Mouse (Mus musculus) midbrain, embryonic 14.5 days (tissue): ENCODE measurements around the gene Lrrc73. TPM values are rescaled to one million over a fixed set of nuclear protein-coding genes. Genes with fewer than 3 reads are reported as not detected.
A peak's percentile ranks its signal among the peaks of the same experiment; 100 is the strongest.

Experiments used
- ATAC-seq: fragments of 200-750 bp; cut with Nextera tagmentation; 2 replicates; pipeline ENCODE4 v1.8.0; 2017; ENCODE audit warnings: moderate number of reproducible peaks, moderate library complexity; ENCODE audit not compliant: low FRiP score, low TSS enrichment
- DNase-seq: peaks from one replicate; pipeline ENCODE4 v3.0.0-alpha.2; 2015
- H3K27ac ChIP-seq: fragments of 300-500 bp; sonication (generic); replicated peaks from 2 replicates; pipeline ENCODE4 v1.5.1; 2014; ENCODE audit warnings: mild to moderate bottlenecking, low read depth, low read length, moderate library complexity
- H3K27me3 ChIP-seq: fragments of 300-500 bp; sonication (generic); 2 replicates; pipeline ENCODE4 v1.6.1; 2014; ENCODE audit warnings: low read length, control low read depth, mixed read lengths; ENCODE audit not compliant: control insufficient read depth, insufficient read depth
- H3K36me3 ChIP-seq: fragments of 300-500 bp; sonication (generic); 2 replicates; pipeline ENCODE4 v1.6.1; 2014; ENCODE audit warnings: low read length, control low read depth; ENCODE audit not compliant: control insufficient read depth, insufficient read depth
- H3K4me1 ChIP-seq: fragments of 300-500 bp; sonication (generic); 2 replicates; pipeline ENCODE4 v1.6.1; 2014; ENCODE audit warnings: mild to moderate bottlenecking, antibody characterized with exemption, low read length, control low read depth; ENCODE audit not compliant: control insufficient read depth, insufficient read depth
- H3K4me2 ChIP-seq: fragments of 300-500 bp; sonication (generic); 2 replicates; pipeline ENCODE4 v1.6.1; 2014; ENCODE audit warnings: mild to moderate bottlenecking, low read length, moderate library complexity
- H3K4me3 ChIP-seq: fragments of 300-500 bp; sonication (generic); replicated peaks from 2 replicates; pipeline ENCODE4 v1.5.1; 2014; ENCODE audit warnings: low read depth, low read length
- H3K9ac ChIP-seq: fragments of 300-500 bp; sonication (generic); replicated peaks from 2 replicates; pipeline ENCODE4 v1.6.1; 2014; ENCODE audit warnings: mild to moderate bottlenecking, low read length, moderate library complexity
- H3K9me3 ChIP-seq: fragments of 300-500 bp; sonication (generic); 2 replicates; pipeline ENCODE4 v1.6.1; 2016; ENCODE audit warnings: low read length, control low read depth, mixed read lengths; ENCODE audit not compliant: control insufficient read depth
- WGBS: fragments of 180-500 bp; shearing (Covaris S2); extraction: QIAGEN DNeasy Blood & Tissue Kit; methylation state at CpG from one replicate; pipeline ENCODE4 v1.1.7; 2014; 5-methylcytosine and 5-hydroxymethylcytosine counted together
- polyA plus RNA-seq: library from polyadenylated mRNA; unstranded; fragments of >200 nt; fragmentation: Nextera tagmentation; extraction: Ambion mirVana; gene quantifications from 2 replicates; pipeline ENCODE4 v1.2.1, GENCODE M21; 2014

Gene Lrrc73
- polyA plus RNA-seq, 1 experiment from 2014 or later = 12.0 TPM

- 85% methylated on average over 11 of the region's 11 CpGs for WGBS
- Histone ChIP-seq H3K27me3 (no peaks in the 10 kb centered on the region), H3K4me3 (no peak overlapping the region), H3K4me1 (no peaks in the 10 kb centered on the region; the same call in 1 of the 2 replicates), H3K4me2 (no peak overlapping the region), H3K9me3 (no peaks in the 10 kb centered on the region), H3K9ac (no peak overlapping the region), H3K27ac (no peak overlapping the region), H3K36me3 (peaks cover 94% of the 10 kb centered on the region)
- DNase-seq = no peak
- ATAC-seq = no peak
These were observed 11.9 kb upstream of the Lrrc73 start for GRCm38 (mm10) chr17:46241471-46241870.

- no peaks in the 10 kb centered on the region for H3K9me3 ChIP-seq
- no peak overlapping the region for H3K4me3 ChIP-seq
- ATAC-seq (no peak), DNase-seq (no peak)
- H3K4me2 ChIP-seq = no peak overlapping the region
- 89% methylated on average over 13 of the region's 13 CpGs for WGBS
- H3K4me1 ChIP-seq = peaks cover 8% of the 10 kb centered on the region
- H3K27ac ChIP-seq = no peak overlapping the region
- H3K36me3 ChIP-seq = peaks cover 88% of the 10 kb centered on the region
- no peak overlapping the region for H3K9ac ChIP-seq
- no peaks in the 10 kb centered on the region for H3K27me3 ChIP-seq
These were observed 11.1 kb upstream of the Lrrc73 start for GRCm38 (mm10) chr17:46242274-46242673.

GRCm38 (mm10) chr17:46242993-46243392, 10.3 kb upstream of the Lrrc73 start:
- ATAC-seq = no peak
- 81% methylated on average over 4 of the region's 4 CpGs for WGBS
- H3K27ac ChIP-seq = no peak overlapping the region

GRCm38 (mm10) chr17:46243624-46244023, 9.7 kb upstream of the Lrrc73 start:
- Histone ChIP-seq H3K4me1 (peaks cover 10% of the 10 kb centered on the region), H3K27ac (no peak overlapping the region), H3K27me3 (no peaks in the 10 kb centered on the region), H3K36me3 (peaks cover 78% of the 10 kb centered on the region), H3K9me3 (no peaks in the 10 kb centered on the region), H3K4me2 (no peak overlapping the region), H3K4me3 (no peak overlapping the region), H3K9ac (no peak overlapping the region)
- 78% methylated on average over 2 of the region's 2 CpGs for WGBS
- DNase-seq (no peak), ATAC-seq (no peak)

More at GRCm38 (mm10) chr17:46242993-46243392, 10.3 kb upstream of the Lrrc73 start:
- Histone ChIP-seq H3K4me3 (no peak overlapping the region), H3K9me3 (no peaks in the 10 kb centered on the region), H3K9ac (no peak overlapping the region), H3K4me2 (no peak overlapping the region), H3K27me3 (no peaks in the 10 kb centered on the region), H3K36me3 (peaks cover 84% of the 10 kb centered on the region), H3K4me1 (peaks cover 8% of the 10 kb centered on the region)
- DNase-seq = no peak

GRCm38 (mm10) chr17:46244579-46244978, 8.8 kb upstream of the Lrrc73 start:
- DNase-seq = no peak
- Histone ChIP-seq H3K4me3 (no peak overlapping the region), H3K27me3 (no peaks in the 10 kb centered on the region), H3K27ac (no peak overlapping the region), H3K4me1 (peaks cover 16% of the 10 kb centered on the region), H3K9me3 (no peaks in the 10 kb centered on the region), H3K4me2 (no peak overlapping the region), H3K36me3 (peaks cover 75% of the 10 kb centered on the region), H3K9ac (no peak overlapping the region)
- ATAC-seq = no peak
- WGBS = 81% methylated on average over 10 of the region's 10 CpGs

GRCm38 (mm10) chr17:46247512-46248188, 5.7 kb upstream of the Lrrc73 start, which contains the start of the genes Polr1c and Yipf3:
TSS of gene Polr1c (minus strand) at chr17:46248054.
TSS of gene Yipf3 (plus strand) at chr17:46248080.
- peaks cover 16% of the 10 kb centered on the region for H3K4me1 ChIP-seq
- ATAC-seq = peak; percentile 91
- peaks cover 74% of the 10 kb centered on the region for H3K36me3 ChIP-seq
- H3K9ac ChIP-seq = peak within 1 kb of the TSS; percentile 92
- no peaks in the 10 kb centered on the region for H3K9me3 ChIP-seq
- under 1% methylated on average over 53 of the region's 53 CpGs for WGBS
- H3K4me3 ChIP-seq = peak within 1 kb of the TSS; percentile 94
- no peaks in the 10 kb centered on the region for H3K27me3 ChIP-seq
- peak; percentile 98 for DNase-seq
- H3K27ac ChIP-seq = peak within 1 kb of the TSS; percentile 81
- H3K4me2 ChIP-seq = peak within 1 kb of the TSS; percentile 75

GRCm38 (mm10) chr17:46248189-46248522, 5.2 kb upstream of the Lrrc73 start:
- H3K9ac ChIP-seq = peak overlapping the region; percentile 92
- H3K9me3 ChIP-seq = no peaks in the 10 kb centered on the region
- peaks cover 69% of the 10 kb centered on the region for H3K36me3 ChIP-seq
- no peak for DNase-seq
- H3K4me2 ChIP-seq = peak overlapping the region; percentile 75
- ATAC-seq = no peak; the same call in 1 of the 2 replicates
- peaks cover 17% of the 10 kb centered on the region for H3K4me1 ChIP-seq
- no peaks in the 10 kb centered on the region for H3K27me3 ChIP-seq
- H3K4me3 ChIP-seq = peak overlapping the region; percentile 94
- peak overlapping the region; percentile 81 for H3K27ac ChIP-seq
- WGBS = under 1% methylated on average over 37 of the region's 37 CpGs

GRCm38 (mm10) chr17:46251174-46251573, 2.2 kb upstream of the Lrrc73 start:
- peaks cover 39% of the 10 kb centered on the region for H3K36me3 ChIP-seq
- ATAC-seq (no peak), DNase-seq (no peak)
- H3K27ac ChIP-seq = no peak overlapping the region
- no peak overlapping the region for H3K9ac ChIP-seq
- 78% methylated on average over 7 of the region's 7 CpGs for WGBS
- H3K9me3 ChIP-seq = no peaks in the 10 kb centered on the region
- H3K4me1 ChIP-seq = peaks cover 34% of the 10 kb centered on the region
- no peak overlapping the region for H3K4me3 ChIP-seq
- H3K4me2 ChIP-seq = no peak overlapping the region
- H3K27me3 ChIP-seq = no peaks in the 10 kb centered on the region
